Mouse (Mus musculus): ENCODE measurements around the gene Samhd1. TPM values are rescaled to one million over a fixed set of nuclear protein-coding genes. Genes with fewer than 3 reads are reported as not detected.

Gene Samhd1
- total RNA-seq, 2 experiments from 2014 or later = 15.1 to 15.8 TPM

DNA sequence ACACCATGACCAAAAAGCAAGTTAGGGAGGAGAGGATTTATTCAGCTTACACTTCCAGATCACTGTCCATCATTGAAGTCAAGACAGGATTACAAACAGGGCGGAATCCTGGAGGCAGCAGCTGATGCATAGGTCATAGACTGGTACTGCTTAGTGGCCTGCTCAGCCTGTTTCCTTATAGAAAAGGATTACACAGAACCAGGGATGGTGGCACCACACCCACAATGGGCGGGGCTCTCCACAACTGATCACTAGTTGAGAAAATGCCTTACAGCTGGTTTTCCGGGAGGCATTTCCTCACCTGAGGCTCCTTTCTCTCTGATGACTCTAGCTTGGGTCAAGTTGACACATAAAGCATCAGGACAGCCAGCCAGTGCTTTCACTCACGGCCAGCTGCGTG lies 13.4 kb upstream of the Samhd1 start:
- no peak for DNase-seq
- no peak for TF ChIP-seq CTCF (IDR thresholded peaks at IDR 0.05)
- Histone ChIP-seq H3K27ac (no peak overlapping the region), H3K4me3 (no peak overlapping the region)
- intact Hi-C loops (cut with DNase I) = no loop called here

DNA sequence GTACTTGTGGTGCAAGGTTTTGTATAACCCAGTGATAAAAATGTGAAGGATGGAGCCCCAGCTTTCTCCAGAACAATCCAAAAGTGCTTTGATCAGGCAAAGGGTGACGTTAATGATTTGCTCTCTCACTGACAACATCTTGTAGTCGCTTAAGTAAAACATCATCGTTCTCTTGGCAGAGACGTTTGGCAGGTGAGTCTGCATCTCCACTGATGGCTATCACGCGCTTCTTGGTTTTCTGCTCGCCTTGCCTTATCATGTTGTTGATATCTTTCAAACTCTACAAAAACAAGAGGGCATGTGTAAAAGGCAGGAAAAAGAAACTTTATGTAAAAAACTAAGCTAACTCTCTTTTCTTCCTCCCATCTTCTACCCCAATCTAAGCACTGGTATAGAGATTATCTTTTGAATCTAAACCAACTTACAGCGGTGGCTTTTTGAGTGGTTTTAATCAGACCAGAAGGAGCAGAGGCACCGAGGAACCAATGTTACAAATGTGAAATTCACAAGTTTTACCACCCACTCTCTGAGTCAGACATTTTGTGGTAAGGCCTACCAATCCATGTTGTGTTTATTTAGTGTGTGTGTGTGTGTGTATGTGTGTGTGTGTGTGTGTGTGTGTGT lies 12.4 kb upstream of the Samhd1 start:
- no peak overlapping the region for H3K4me3 ChIP-seq
- DNase-seq = no peak
- no peak for TF ChIP-seq CTCF (IDR thresholded peaks at IDR 0.05)
- H3K27ac ChIP-seq = no peak overlapping the region
- intact Hi-C loops (cut with DNase I) = no loop called here

DNA sequence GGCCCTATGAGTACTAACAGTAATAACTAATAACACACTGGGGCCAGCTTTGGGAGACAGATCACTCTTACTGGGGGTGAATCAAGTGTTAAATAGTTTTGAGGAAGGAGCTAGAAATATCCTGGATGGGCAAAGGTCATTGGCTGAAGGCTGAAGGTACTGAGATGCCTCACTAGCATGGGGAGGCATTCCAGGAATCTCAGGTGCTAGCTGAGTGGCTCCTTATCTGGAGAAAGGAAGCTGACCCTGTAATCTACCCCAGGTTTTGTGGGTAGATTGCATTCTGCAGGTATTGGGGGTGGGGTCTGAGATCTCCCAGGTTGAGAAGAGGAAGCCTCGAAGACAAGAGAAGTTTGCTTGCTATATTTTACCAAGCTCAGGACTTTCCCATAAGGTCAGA lies 10.1 kb upstream of the Samhd1 start:
- intact Hi-C loops (cut with DNase I) = no loop called here
- TF ChIP-seq CTCF (IDR thresholded peaks at IDR 0.05) = no peak
- no peak overlapping the region for H3K4me3 ChIP-seq
- no peak for DNase-seq
- no peak overlapping the region for H3K27ac ChIP-seq

DNA sequence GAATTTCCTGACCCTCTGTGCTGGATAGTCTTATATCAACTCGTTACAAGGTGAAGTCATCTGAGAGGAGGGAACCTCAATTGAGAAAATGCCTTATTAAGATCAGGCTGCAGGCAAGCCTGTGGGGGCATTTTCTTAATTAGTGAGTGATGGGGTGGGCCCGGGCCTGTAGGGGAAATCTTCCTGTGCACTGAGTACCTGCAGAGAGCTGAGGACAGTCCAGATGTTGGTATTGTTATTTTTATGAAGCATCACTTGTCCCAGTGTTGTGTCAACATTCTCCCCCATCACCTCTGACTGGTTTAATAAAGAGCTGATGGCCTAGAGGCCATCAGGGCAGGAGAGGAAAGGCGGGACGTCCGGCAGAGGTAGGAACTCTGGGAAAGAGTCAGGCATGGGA lies 9.1 kb upstream of the Samhd1 start:
- TF ChIP-seq CTCF (IDR thresholded peaks at IDR 0.05) = no peak
- no peak overlapping the region for H3K4me3 ChIP-seq
- no peak for DNase-seq
- intact Hi-C loops (cut with DNase I) = no loop called here
- H3K27ac ChIP-seq = no peak overlapping the region

DNA sequence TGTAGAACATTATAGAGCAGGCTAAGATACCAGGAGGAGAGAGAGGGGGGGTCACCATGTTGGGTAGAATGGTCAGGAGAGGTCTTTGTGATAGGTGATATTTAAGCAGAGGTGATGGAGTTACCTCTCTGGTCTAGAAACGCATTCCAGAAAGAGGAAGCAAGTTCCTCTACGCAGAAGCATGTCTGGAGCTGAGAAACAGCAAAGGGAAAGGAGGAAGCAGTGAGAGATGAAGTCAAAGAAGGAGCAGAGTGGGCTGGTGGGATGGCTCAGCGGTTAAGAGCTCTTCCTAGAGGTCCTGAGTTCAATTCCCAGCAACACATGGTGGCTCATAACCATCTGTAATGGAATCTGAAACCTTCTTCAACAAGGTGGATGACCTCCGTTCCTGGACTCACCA lies 6.9 kb upstream of the Samhd1 start:
- H3K4me3 ChIP-seq = no peak overlapping the region
- intact Hi-C loops (cut with DNase I) = no loop called here
- no peak for TF ChIP-seq CTCF (IDR thresholded peaks at IDR 0.05)

DNA sequence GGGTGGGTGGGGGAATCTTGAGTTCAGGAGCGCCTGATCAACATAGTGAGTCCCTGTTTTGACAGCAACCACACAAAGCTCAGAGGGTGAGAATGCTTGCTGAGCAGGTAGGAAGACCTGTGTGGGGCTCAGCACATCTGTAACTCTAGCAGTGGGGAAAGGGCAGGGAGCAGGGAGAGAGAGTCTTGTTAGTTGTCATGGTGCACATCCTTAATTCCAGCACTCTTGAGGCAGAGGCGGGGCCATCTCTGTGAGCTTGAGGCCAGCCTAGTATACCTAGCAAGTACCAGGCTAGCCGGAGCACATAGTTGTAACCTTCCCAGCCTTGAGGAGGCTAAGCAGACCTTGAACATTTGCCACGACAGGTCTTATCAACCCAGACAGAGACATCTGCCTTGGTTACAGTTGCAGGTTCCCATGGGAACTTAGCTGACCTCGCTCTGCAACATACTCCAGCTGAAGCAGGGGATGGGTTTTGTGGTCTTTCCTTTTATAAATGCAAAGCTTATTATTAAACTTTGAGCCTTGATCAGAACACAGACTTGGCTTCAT lies 4.3 kb upstream of the Samhd1 start:
- no peak for DNase-seq
- Histone ChIP-seq H3K4me3 (no peak overlapping the region), H3K27ac (no peak overlapping the region)
- intact Hi-C loops (cut with DNase I) = no loop called here
- TF ChIP-seq CTCF (IDR thresholded peaks at IDR 0.05) = no peak

More for the DNA sequence above, 6.9 kb upstream of the Samhd1 start:
- no peak overlapping the region for H3K27ac ChIP-seq
- no peak for DNase-seq

DNA sequence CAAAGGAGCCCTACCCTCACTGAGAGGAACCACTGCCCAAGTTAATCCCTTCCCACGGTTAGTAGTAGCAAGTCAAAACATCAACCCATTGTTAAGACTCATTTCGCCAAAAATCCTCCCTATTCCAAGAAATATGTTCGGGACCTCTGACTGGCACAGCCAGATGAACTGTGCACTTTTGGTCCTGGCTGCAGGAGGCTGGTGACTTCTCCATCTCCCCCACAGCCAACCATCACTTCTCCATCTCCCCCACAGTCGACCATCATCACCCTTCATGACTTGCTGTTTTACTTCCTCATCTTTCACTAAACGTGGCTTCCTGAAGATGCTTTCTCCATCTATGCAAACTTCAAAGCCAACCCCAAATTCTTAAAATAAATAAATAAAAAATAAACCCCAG lies 3.7 kb upstream of the Samhd1 start:
- H3K27ac ChIP-seq = no peak overlapping the region
- TF ChIP-seq CTCF (IDR thresholded peaks at IDR 0.05) = no peak
- intact Hi-C loops (cut with DNase I) = no loop called here
- H3K4me3 ChIP-seq = no peak overlapping the region
- no peak for DNase-seq

DNA sequence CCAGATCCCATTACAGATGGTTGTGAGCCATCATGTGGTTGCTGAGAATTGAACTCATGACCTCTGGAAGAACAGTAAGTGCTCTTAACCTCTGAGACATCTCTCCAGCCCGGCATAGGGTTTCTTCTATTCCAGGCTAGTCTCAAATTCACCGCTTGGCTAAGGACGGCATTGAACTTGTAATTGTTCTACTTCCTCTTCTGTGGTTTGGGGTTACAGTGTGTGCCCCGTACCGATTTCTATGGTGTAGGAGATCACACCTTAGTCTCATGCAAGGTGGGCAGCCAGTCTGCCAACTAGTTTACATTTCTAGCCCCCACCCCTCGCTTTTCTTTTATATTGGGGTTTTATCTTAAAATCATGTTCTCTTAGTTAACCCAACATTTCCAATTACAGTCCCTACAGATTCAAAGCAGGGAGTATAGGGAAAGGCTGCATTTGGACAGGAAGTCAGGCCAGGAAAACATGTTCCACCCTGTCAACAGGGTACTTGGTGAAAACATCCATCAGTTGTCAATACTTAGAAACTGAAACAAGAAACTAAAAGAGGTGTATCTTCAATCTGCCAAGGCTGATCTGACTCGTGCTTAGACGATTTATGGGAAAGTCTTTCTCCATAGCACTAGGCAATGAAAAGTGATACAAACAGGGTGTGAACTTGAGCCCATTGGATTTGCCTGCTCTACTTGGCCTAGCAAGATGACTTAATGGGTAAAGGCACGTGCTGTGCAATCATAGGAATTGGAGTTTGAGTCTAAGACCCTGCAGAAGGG lies 3.1 kb upstream of the Samhd1 start:
- intact Hi-C loops (cut with DNase I) = no loop called here
- Histone ChIP-seq H3K27ac (no peak overlapping the region), H3K4me3 (no peak overlapping the region)
- TF ChIP-seq CTCF (IDR thresholded peaks at IDR 0.05) = no peak
- no peak for DNase-seq

DNA sequence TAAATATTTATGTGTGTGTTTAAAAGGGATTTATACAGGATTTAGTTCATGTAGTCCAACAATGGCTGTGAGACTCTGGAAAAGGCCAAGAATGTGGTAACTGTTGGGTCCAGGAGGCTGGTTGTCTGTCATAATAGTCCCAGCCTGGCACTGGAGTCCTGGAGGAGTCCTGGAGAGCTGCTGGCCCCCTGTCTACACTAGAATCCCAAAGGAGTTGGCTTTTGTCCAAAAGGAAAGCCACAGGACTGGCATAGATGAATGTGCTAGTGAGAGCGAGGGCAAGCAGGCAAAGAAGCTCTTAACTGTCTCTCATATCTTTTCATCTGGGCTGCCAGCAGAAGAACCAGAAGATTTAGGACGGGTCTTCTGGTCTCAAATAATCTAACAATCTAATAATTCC lies 1.6 kb upstream of the Samhd1 start:
- DNase-seq = no peak
- TF ChIP-seq CTCF (IDR thresholded peaks at IDR 0.05) = no peak
- H3K27ac ChIP-seq = peak overlapping the region; percentile 31
- intact Hi-C loops (cut with DNase I) = no loop called here
- H3K4me3 ChIP-seq = no peak overlapping the region

DNA sequence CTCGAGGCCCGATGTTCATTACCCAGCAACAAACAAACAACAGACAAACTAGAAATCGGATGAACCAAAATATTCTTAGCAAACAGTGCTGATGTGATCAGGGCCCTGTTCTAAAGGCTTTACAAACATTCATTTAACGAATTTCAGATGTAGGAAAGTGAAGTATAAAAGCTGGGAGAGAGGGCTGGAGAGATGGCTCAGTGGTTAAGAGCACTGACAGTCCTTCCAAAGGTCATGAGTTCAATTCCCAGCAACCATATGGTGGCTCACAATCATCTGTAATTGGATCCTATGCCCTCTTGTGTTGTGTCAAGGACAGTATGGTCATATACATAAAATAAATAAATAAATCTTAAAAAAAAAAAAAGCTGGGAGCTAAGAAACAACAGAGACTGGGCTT lies 1.1 kb upstream of the Samhd1 start:
- no peak overlapping the region for H3K4me3 ChIP-seq
- TF ChIP-seq CTCF (IDR thresholded peaks at IDR 0.05) = no peak
- intact Hi-C loops (cut with DNase I) = no loop called here
- peak overlapping the region; percentile 94 for H3K27ac ChIP-seq
- DNase-seq = no peak

DNA sequence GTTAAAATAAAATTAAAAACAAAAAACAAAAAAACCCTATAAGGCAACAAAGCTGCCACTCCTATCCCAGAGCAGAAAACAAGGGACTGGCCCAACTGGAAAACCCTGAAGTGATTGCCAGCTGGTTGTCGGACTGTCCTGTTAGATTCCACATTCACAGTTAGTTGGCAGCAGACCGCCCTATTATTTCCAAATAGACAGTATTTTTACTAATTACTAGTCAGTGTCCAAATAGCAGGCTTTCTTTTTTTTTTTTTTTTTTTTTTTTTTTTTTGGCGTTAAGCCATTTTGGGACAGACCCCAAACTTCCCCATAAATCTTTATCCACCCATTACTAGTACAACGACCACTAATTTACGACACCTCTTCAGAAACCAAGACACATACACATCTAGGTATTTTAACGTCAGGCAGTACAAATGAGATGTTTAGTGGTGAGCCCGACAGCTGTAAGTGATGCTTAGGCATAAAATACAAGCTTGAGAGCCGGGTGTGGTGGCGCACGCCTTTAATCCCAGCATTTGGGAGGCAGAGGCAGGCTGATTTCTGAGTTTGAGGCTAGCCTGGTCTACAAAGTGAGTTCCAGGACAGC lies 560 bp upstream of the Samhd1 start:
- intact Hi-C loops (cut with DNase I) = no loop called here
- DNase-seq = peak; percentile 23
- peak overlapping the region; percentile 94 for H3K27ac ChIP-seq
- TF ChIP-seq CTCF (IDR thresholded peaks at IDR 0.05) = no peak
- H3K4me3 ChIP-seq = peak overlapping the region; percentile 96

DNA sequence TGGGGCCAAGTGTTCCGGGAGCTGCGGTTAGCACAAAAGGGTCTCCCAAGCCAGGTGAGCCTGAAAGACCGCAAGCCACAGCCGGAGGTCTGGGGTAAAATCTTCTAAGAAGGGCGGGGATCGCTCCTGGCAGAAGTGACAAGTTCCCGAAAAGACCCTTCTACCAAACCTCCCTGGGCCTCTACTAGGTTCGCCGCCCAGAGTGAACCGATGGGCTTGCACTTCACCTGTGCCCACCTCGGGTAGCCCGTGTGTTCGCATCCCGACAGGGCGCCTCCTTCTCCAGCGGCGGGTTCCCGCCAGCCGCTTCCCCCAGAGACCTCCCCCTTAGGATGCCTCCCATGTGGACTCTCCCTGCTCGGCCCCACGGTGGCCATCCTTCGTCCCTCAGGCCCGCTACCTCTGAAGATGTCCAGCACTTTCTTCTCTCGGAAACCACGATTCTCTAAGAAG lies 560 bp downstream of the Samhd1 start:
- peak overlapping the region; percentile 96 for H3K4me3 ChIP-seq
- peak overlapping the region; percentile 94 for H3K27ac ChIP-seq
- DNase-seq = peak; percentile 56
- TF ChIP-seq CTCF (IDR thresholded peaks at IDR 0.05) = no peak
- intact Hi-C loops (cut with DNase I) = no loop called here
